Mouse (Mus musculus): ENCODE data around the gene Gdpgp1. TPM values are rescaled to one million over a fixed set of nuclear protein-coding genes. Genes with fewer than 3 reads are reported as not detected.

Gdpgp1 gene
- total and polyA plus RNA-seq, 3 experiments = 3.7 to 10.2 (median 5.9) TPM

DNA sequence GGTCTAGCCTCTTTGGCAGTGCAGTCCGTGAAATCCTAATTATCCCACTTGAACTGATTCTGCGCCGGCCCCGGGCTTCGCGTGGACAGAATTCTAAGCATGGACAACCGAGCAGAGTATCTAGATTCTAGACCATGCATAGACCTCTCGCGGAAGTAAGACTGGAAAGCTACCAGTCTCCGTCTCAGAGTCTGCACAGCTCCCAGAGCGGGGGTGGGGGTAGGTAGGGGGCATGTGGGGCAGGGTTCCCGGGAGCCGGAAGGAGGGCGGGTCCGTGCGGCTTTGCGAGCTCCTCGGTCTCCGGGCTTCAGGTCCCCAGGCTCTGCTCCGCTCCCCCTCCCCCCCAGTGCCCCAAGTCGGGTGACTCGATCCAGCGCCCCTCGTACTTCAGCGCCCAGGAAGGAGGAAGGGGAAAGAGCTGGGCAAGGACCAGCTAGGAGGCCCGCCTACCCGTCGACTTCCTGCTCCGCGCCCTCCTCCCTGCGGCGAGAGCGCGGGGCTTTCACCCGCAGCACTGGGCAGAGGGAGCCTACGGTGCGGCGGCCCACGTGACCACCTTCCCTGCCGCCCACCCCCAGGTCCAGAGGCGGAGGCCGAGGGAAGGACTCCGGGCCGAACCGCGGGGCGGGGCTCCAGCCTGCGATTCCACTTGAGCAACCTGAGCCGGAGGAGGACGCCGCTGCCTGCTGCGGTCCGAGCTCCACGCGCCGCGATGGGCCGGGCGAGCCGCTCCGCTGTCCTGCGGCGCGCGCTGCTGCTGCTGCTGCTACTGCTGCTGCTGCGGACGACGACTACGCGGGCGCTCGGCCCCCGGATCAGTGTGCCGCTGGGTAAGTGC lies 34.5 kb upstream of the Gdpgp1 start:
- DNase-seq (ENCODE audit: low spot score) = peak; percentile 63
- H3K36me3 ChIP-seq (replicated peaks) = peaks cover 42% of the 10 kb centered on the region
- no peaks in the 10 kb centered on the region for H3K27me3 ChIP-seq (ENCODE audit: insufficient read depth, low read length)
- TF ChIP-seq TAL1 (conservative IDR thresholded peaks at IDR 0.05; ENCODE audit: low read depth, low read length) = no peak
- no peak for TF ChIP-seq POLR2AphosphoS5 (IDR thresholded peaks at IDR 0.05; ENCODE audit: insufficient replicate concordance, low read depth, low read length)
- no peak for TF ChIP-seq CTCF (IDR thresholded peaks at IDR 0.05; ENCODE audit: low read depth, low read length)
- no peak for TF ChIP-seq GATA2 (IDR thresholded peaks at IDR 0.05; ENCODE audit: borderline replicate concordance, low read depth, low read length)
- TF ChIP-seq GATA1 (IDR thresholded peaks at IDR 0.05; ENCODE audit: borderline replicate concordance, low read length) = no peak
- peak; percentile 76 for ATAC-seq (ENCODE audit: extremely low read depth, insufficient number of reproducible peaks, low FRiP score, poor library complexity, severe bottlenecking)
- H3K9me3 ChIP-seq (replicated peaks) = no peaks in the 10 kb centered on the region
- H3K4me1 ChIP-seq (ENCODE audit: insufficient read depth, low read depth, low read length) = peaks cover 83% of the 10 kb centered on the region
- peak overlapping the region; percentile 91 for H3K4me3 ChIP-seq (ENCODE audit: low read depth, low read length)

DNA sequence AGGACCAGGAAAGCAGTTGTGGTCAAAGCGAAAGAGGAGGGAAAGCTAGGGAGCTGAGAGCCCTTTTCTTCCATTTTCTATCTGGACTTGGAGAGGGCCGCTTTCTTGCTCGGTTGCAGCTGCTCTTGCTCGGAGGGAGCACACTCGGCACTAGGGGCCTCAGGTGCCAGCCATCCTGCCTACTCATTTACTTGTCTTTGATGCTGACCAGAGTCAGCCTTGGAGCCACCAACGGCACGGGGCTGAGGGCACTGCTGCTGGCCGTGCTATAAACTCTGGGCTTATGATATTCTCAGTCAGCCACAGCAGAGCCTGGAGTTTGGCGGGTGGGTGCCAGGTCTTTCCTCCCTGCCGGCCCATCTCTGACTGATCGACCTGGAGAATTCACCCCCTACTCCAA lies 33.8 kb upstream of the Gdpgp1 start:
- Histone ChIP-seq H3K9me3 (replicated peaks) (no peaks in the 10 kb centered on the region), H3K27me3 (ENCODE audit: insufficient read depth, low read length) (no peaks in the 10 kb centered on the region), H3K36me3 (replicated peaks) (peaks cover 49% of the 10 kb centered on the region), H3K4me1 (ENCODE audit: insufficient read depth, low read depth, low read length) (peaks cover 84% of the 10 kb centered on the region), H3K4me3 (ENCODE audit: low read depth, low read length) (peak overlapping the region; percentile 91)
- TF ChIP-seq GATA2 (IDR thresholded peaks at IDR 0.05; ENCODE audit: borderline replicate concordance, low read depth, low read length) (no peak), TAL1 (conservative IDR thresholded peaks at IDR 0.05; ENCODE audit: low read depth, low read length) (no peak), POLR2AphosphoS5 (IDR thresholded peaks at IDR 0.05; ENCODE audit: insufficient replicate concordance, low read depth, low read length) (no peak), GATA1 (IDR thresholded peaks at IDR 0.05; ENCODE audit: borderline replicate concordance, low read length) (no peak), CTCF (IDR thresholded peaks at IDR 0.05; ENCODE audit: low read depth, low read length) (no peak)
- DNase-seq (ENCODE audit: low spot score) (no peak), ATAC-seq (ENCODE audit: extremely low read depth, insufficient number of reproducible peaks, low FRiP score, poor library complexity, severe bottlenecking) (no peak)

DNA sequence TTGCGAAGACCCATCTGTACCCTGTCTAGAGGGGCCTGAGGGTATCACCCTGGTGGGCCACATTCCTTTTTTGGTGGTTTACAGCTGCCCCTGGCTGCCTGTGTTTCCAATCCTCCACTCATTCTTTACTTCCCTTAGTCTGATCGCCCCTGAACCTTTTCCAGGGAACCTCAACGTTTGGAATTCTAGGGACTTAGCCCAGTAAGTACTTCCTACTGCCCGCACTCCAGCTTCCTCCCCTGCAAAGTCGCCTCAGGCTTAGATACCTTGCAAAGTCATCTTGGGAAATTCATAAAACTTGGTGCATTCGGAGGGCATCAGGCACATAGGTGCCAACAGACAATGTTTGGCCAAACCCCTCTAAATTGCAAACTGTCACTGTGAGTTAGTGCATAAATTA lies 33.4 kb upstream of the Gdpgp1 start:
- H3K9me3 ChIP-seq (replicated peaks) = no peaks in the 10 kb centered on the region
- DNase-seq (ENCODE audit: low spot score) = no peak
- H3K4me1 ChIP-seq (ENCODE audit: insufficient read depth, low read depth, low read length) = peaks cover 84% of the 10 kb centered on the region
- H3K4me3 ChIP-seq (ENCODE audit: low read depth, low read length) = peak overlapping the region; percentile 91
- no peak for ATAC-seq (ENCODE audit: extremely low read depth, insufficient number of reproducible peaks, low FRiP score, poor library complexity, severe bottlenecking)
- no peaks in the 10 kb centered on the region for H3K27me3 ChIP-seq (ENCODE audit: insufficient read depth, low read length)
- no peak for TF ChIP-seq GATA1 (IDR thresholded peaks at IDR 0.05; ENCODE audit: borderline replicate concordance, low read length)
- no peak for TF ChIP-seq GATA2 (IDR thresholded peaks at IDR 0.05; ENCODE audit: borderline replicate concordance, low read depth, low read length)
- TF ChIP-seq TAL1 (conservative IDR thresholded peaks at IDR 0.05; ENCODE audit: low read depth, low read length) = no peak
- TF ChIP-seq POLR2AphosphoS5 (IDR thresholded peaks at IDR 0.05; ENCODE audit: insufficient replicate concordance, low read depth, low read length) = no peak
- H3K36me3 ChIP-seq (replicated peaks) = peaks cover 49% of the 10 kb centered on the region

DNA sequence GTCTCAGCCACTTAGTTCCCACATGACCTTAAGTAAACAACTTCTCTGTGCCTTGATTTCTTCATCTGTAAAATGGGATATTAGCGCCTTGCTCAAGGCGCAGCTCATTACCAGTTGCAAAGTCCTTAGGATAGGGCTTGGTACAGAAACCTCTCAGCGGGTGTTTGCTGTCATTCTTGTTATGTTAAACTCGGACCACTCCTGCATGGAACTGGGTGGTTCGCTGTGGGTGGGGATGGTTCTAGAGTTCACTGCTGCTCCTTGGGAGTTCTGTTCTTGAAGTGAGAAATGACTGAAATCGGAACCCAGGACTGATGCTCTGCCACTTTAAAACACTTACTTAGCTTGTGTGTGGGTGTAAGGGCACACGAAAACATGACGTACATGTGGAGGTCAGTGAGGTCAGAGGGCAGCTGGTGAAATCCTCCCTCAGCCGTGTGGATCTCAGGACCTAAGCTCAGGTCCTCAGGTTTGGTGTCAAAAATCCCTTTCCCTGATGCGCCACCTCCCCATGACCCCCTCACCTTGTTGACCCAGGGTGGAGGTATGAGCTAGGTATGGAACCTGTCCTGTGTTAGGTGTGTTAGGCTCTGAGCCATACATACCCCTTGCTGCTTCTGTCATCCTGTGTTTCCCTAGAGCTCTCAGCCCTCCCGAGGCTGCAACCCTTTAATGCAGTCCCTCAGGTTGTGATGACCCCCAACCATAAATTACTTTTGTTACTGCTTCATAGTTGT lies 32.6 kb upstream of the Gdpgp1 start:
- peak overlapping the region; percentile 91 for H3K4me3 ChIP-seq (ENCODE audit: low read depth, low read length)

DNA sequence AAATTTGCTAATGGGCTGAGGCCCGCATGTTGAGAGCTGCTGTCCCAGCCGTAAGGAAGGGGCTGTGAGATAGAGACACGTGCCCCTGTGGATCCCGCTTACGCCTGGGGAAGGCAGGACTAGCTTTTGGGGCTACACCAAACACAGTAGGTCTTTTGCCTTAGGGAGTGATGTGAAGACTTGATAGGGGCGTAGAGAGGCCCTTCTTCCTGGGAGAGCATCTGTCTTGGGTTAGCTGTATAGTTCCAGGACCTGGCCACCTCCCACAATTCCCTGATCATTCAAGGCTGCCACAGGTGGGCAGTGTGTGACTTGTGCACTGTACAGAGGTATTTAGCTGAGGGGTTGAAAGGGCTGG lies 32.1 kb upstream of the Gdpgp1 start:
- H3K36me3 ChIP-seq (replicated peaks) = peaks cover 56% of the 10 kb centered on the region

More for the DNA sequence above, 32.6 kb upstream of the Gdpgp1 start:
- no peaks in the 10 kb centered on the region for H3K27me3 ChIP-seq (ENCODE audit: insufficient read depth, low read length)
- ATAC-seq (ENCODE audit: extremely low read depth, insufficient number of reproducible peaks, low FRiP score, poor library complexity, severe bottlenecking) (no peak), DNase-seq (ENCODE audit: low spot score) (no peak)
- TF ChIP-seq TAL1 (conservative IDR thresholded peaks at IDR 0.05; ENCODE audit: low read depth, low read length) (no peak), CTCF (IDR thresholded peaks at IDR 0.05; ENCODE audit: low read depth, low read length) (no peak), GATA1 (IDR thresholded peaks at IDR 0.05; ENCODE audit: borderline replicate concordance, low read length) (no peak), POLR2AphosphoS5 (IDR thresholded peaks at IDR 0.05; ENCODE audit: insufficient replicate concordance, low read depth, low read length) (no peak), GATA2 (IDR thresholded peaks at IDR 0.05; ENCODE audit: borderline replicate concordance, low read depth, low read length) (no peak)
- H3K4me1 ChIP-seq (ENCODE audit: insufficient read depth, low read depth, low read length) = peaks cover 87% of the 10 kb centered on the region
- peaks cover 54% of the 10 kb centered on the region for H3K36me3 ChIP-seq (replicated peaks)
- H3K9me3 ChIP-seq (replicated peaks) = no peaks in the 10 kb centered on the region

More for the DNA sequence above, 32.1 kb upstream of the Gdpgp1 start:
- ATAC-seq (ENCODE audit: extremely low read depth, insufficient number of reproducible peaks, low FRiP score, poor library complexity, severe bottlenecking) (no peak), DNase-seq (ENCODE audit: low spot score) (no peak)
- peaks cover 87% of the 10 kb centered on the region for H3K4me1 ChIP-seq (ENCODE audit: insufficient read depth, low read depth, low read length)
- peak overlapping the region; percentile 91; the same call in 1 of the 2 replicates for H3K4me3 ChIP-seq (ENCODE audit: low read depth, low read length)
- H3K9me3 ChIP-seq (replicated peaks) = no peaks in the 10 kb centered on the region
- TF ChIP-seq POLR2AphosphoS5 (IDR thresholded peaks at IDR 0.05; ENCODE audit: insufficient replicate concordance, low read depth, low read length) (no peak), GATA2 (IDR thresholded peaks at IDR 0.05; ENCODE audit: borderline replicate concordance, low read depth, low read length) (no peak), CTCF (IDR thresholded peaks at IDR 0.05; ENCODE audit: low read depth, low read length) (no peak), GATA1 (IDR thresholded peaks at IDR 0.05; ENCODE audit: borderline replicate concordance, low read length) (no peak), TAL1 (conservative IDR thresholded peaks at IDR 0.05; ENCODE audit: low read depth, low read length) (no peak)
- no peaks in the 10 kb centered on the region for H3K27me3 ChIP-seq (ENCODE audit: insufficient read depth, low read length)

Data from G1E (cell line).